Mouse (Mus musculus) hindbrain, embryonic 16.5 days (tissue): Measurements from ENCODE around the gene Sobp. TPM values are rescaled to one million over a fixed set of nuclear protein-coding genes. Genes with fewer than 3 reads are reported as not detected.

Source experiments
- ATAC-seq: fragments of 200-750 bp; cut with Nextera tagmentation; 2 replicates; pipeline ENCODE4 v1.8.0; 2017; ENCODE audit warnings: moderate TSS enrichment, moderate library complexity
- H3K27ac ChIP-seq: fragments of 300-500 bp; sonication (generic); 2 replicates; pipeline ENCODE4 v1.5.1; 2014; ENCODE audit warnings: low read depth, mild to moderate bottlenecking, control low read depth, low read length, moderate library complexity
- H3K27me3 ChIP-seq: fragments of 300-500 bp; sonication (generic); replicated peaks from 2 replicates; pipeline ENCODE4 v1.6.1; 2014; ENCODE audit warnings: low read length; ENCODE audit not compliant: control insufficient read depth, insufficient read depth
- H3K36me3 ChIP-seq: fragments of 300-500 bp; sonication (generic); 2 replicates; pipeline ENCODE4 v1.6.1; 2014; ENCODE audit warnings: mild to moderate bottlenecking, low read length, moderate library complexity, mixed read lengths; ENCODE audit not compliant: control insufficient read depth, insufficient read depth
- H3K4me1 ChIP-seq: fragments of 300-500 bp; sonication (generic); 2 replicates; pipeline ENCODE4 v1.6.1; 2014; ENCODE audit warnings: low read depth, low read length; ENCODE audit not compliant: control insufficient read depth, insufficient read depth
- H3K4me2 ChIP-seq: fragments of 300-500 bp; sonication (generic); 2 replicates; pipeline ENCODE4 v1.6.1; 2014; ENCODE audit warnings: mild to moderate bottlenecking, low read length, control low read depth, moderate library complexity
- H3K4me3 ChIP-seq: fragments of 300-500 bp; sonication (generic); 2 replicates; pipeline ENCODE4 v1.5.1; 2014; ENCODE audit warnings: mild to moderate bottlenecking, low read length, control low read depth, moderate library complexity
- H3K9ac ChIP-seq: fragments of 300-500 bp; sonication (generic); 2 replicates; pipeline ENCODE4 v1.6.1; 2014; ENCODE audit warnings: low read depth, mild to moderate bottlenecking, control low read depth, low read length, moderate library complexity
- H3K9me3 ChIP-seq: fragments of 300-500 bp; sonication (generic); 2 replicates; pipeline ENCODE4 v1.6.1; 2014; ENCODE audit warnings: mild to moderate bottlenecking, low read length, moderate library complexity; ENCODE audit not compliant: control insufficient read depth
- WGBS: fragments of 180-500 bp; shearing (Covaris S2); extraction: QIAGEN DNeasy Blood & Tissue Kit; methylation state at CpG from one replicate; pipeline ENCODE4 v1.1.7; 2014; 5-methylcytosine and 5-hydroxymethylcytosine counted together
- polyA plus RNA-seq: library from polyadenylated mRNA; unstranded; fragments of >200 nt; fragmentation: Nextera tagmentation; extraction: Ambion mirVana; gene quantifications from 2 replicates; pipeline ENCODE4 v1.2.1, GENCODE M21; 2015

Gene Sobp
- polyA plus RNA-seq, 1 experiment from 2014 or later, result 10.8 TPM

GRCm38 (mm10) chr10:43002721-43003465 lies 171.4 kb downstream of the Sobp start:
- H3K36me3 ChIP-seq, result no peaks in the 10 kb centered on the region
- 11% methylated on average over 25 of the region's 25 CpGs for WGBS
- no peak overlapping the region for H3K9ac ChIP-seq
- H3K27ac ChIP-seq, result no peak overlapping the region
- H3K9me3 ChIP-seq, result no peaks in the 10 kb centered on the region
- no peaks in the 10 kb centered on the region for H3K4me1 ChIP-seq
- ATAC-seq, result no peak
- H3K4me2 ChIP-seq, result peak overlapping the region; percentile 29
- peak overlapping the region; percentile 6; the same call in 1 of the 2 replicates for H3K4me3 ChIP-seq
- H3K27me3 ChIP-seq, result no peaks in the 10 kb centered on the region

GRCm38 (mm10) chr10:43002066-43002678 lies 172.2 kb downstream of the Sobp start:
- no peaks in the 10 kb centered on the region for H3K9me3 ChIP-seq
- no peaks in the 10 kb centered on the region for H3K27me3 ChIP-seq
- no peaks in the 10 kb centered on the region for H3K4me1 ChIP-seq
- no peak overlapping the region for H3K27ac ChIP-seq
- no peaks in the 10 kb centered on the region for H3K36me3 ChIP-seq
- 20% methylated on average over 13 of the region's 13 CpGs for WGBS
- no peak overlapping the region for H3K9ac ChIP-seq
- peak overlapping the region; percentile 29 for H3K4me2 ChIP-seq
- H3K4me3 ChIP-seq, result no peak overlapping the region
- no peak for ATAC-seq

GRCm38 (mm10) chr10:43001433-43001832 lies 172.9 kb downstream of the Sobp start:
- Histone ChIP-seq H3K9me3 (no peaks in the 10 kb centered on the region), H3K4me1 (no peaks in the 10 kb centered on the region), H3K27me3 (no peaks in the 10 kb centered on the region), H3K4me2 (no peak overlapping the region), H3K27ac (no peak overlapping the region), H3K4me3 (no peak overlapping the region), H3K36me3 (no peaks in the 10 kb centered on the region), H3K9ac (no peak overlapping the region)
- WGBS, result 59% methylated on average over 3 of the region's 3 CpGs
- ATAC-seq, result no peak

- H3K36me3 ChIP-seq, result no peaks in the 10 kb centered on the region
- no peak overlapping the region for H3K27ac ChIP-seq
- H3K4me3 ChIP-seq, result no peak overlapping the region
- no peaks in the 10 kb centered on the region for H3K27me3 ChIP-seq
- 92% methylated on average over 10 of the region's 10 CpGs for WGBS
- no peak overlapping the region for H3K4me2 ChIP-seq
- H3K9ac ChIP-seq, result no peak overlapping the region
- peak; percentile 40 for ATAC-seq
- peaks cover 7% of the 10 kb centered on the region for H3K4me1 ChIP-seq
- no peaks in the 10 kb centered on the region for H3K9me3 ChIP-seq
Measured at GRCm38 (mm10) chr10:42999324-42999723, 175.0 kb downstream of the Sobp start.

- no peak overlapping the region for H3K27ac ChIP-seq
- peaks cover 11% of the 10 kb centered on the region for H3K4me1 ChIP-seq
- H3K36me3 ChIP-seq, result no peaks in the 10 kb centered on the region
- no peak overlapping the region for H3K9ac ChIP-seq
- 94% methylated on average over 2 of the region's 2 CpGs for WGBS
- no peak overlapping the region for H3K4me3 ChIP-seq
- H3K4me2 ChIP-seq, result no peak overlapping the region
- no peak for ATAC-seq
- H3K9me3 ChIP-seq, result no peaks in the 10 kb centered on the region
- H3K27me3 ChIP-seq, result no peaks in the 10 kb centered on the region
Measured at GRCm38 (mm10) chr10:42997278-42997677, 177.1 kb downstream of the Sobp start.

GRCm38 (mm10) chr10:42995484-42995895 lies 178.8 kb downstream of the Sobp start:
- no peak for ATAC-seq
- Histone ChIP-seq H3K4me2 (no peak overlapping the region), H3K36me3 (no peaks in the 10 kb centered on the region), H3K9ac (no peak overlapping the region), H3K27me3 (no peaks in the 10 kb centered on the region), H3K27ac (no peak overlapping the region), H3K4me3 (no peak overlapping the region), H3K4me1 (peaks cover 16% of the 10 kb centered on the region), H3K9me3 (no peaks in the 10 kb centered on the region)
- 53% methylated on average over 13 of the region's 13 CpGs for WGBS

GRCm38 (mm10) chr10:42994331-42994782 lies 180.0 kb downstream of the Sobp start:
- no peaks in the 10 kb centered on the region for H3K9me3 ChIP-seq
- peak overlapping the region; percentile 24 for H3K4me2 ChIP-seq
- no peaks in the 10 kb centered on the region for H3K27me3 ChIP-seq
- no peaks in the 10 kb centered on the region for H3K36me3 ChIP-seq
- ATAC-seq, result no peak
- H3K27ac ChIP-seq, result no peak overlapping the region
- peaks cover 16% of the 10 kb centered on the region for H3K4me1 ChIP-seq
- no peak overlapping the region for H3K9ac ChIP-seq
- H3K4me3 ChIP-seq, result no peak overlapping the region
- WGBS, result 26% methylated on average over 13 of the region's 13 CpGs

- 40% methylated on average over 9 of the region's 9 CpGs for WGBS
- Histone ChIP-seq H3K4me3 (no peak overlapping the region), H3K36me3 (no peaks in the 10 kb centered on the region), H3K4me1 (peaks cover 16% of the 10 kb centered on the region), H3K4me2 (no peak overlapping the region; the same call in 1 of the 2 replicates), H3K9ac (0 out of 2 replicates have a peak overlapping the region, but pooled peaks have one; percentile 40), H3K27ac (no peak overlapping the region), H3K27me3 (no peaks in the 10 kb centered on the region), H3K9me3 (no peaks in the 10 kb centered on the region)
- ATAC-seq, result peak; percentile 60
Measured at GRCm38 (mm10) chr10:42991018-42991417, 183.3 kb downstream of the Sobp start.

GRCm38 (mm10) chr10:42989910-42990309 lies 184.4 kb downstream of the Sobp start:
- Histone ChIP-seq H3K4me2 (no peak overlapping the region), H3K4me1 (peaks cover 15% of the 10 kb centered on the region), H3K9ac (no peak overlapping the region), H3K4me3 (no peak overlapping the region), H3K27ac (no peak overlapping the region), H3K9me3 (no peaks in the 10 kb centered on the region), H3K27me3 (no peaks in the 10 kb centered on the region), H3K36me3 (no peaks in the 10 kb centered on the region)
- ATAC-seq, result no peak
- WGBS, result 29% methylated on average over 6 of the region's 6 CpGs
